Mouse (Mus musculus) limb, embryonic 13.5 days (tissue): ENCODE measurements around the gene Cyp2w1. TPM values are rescaled to one million over a fixed set of nuclear protein-coding genes. Genes with fewer than 3 reads are reported as not detected.

Experiments used
- ATAC-seq: fragments of 200-750 bp; cut with Nextera tagmentation; 2 replicates; pipeline ENCODE4 v1.8.0; 2017; ENCODE audit warnings: low read depth, moderate number of reproducible peaks, moderate TSS enrichment; ENCODE audit not compliant: low FRiP score
- H3K27ac ChIP-seq: fragments of 300-500 bp; sonication (generic); 2 replicates; pipeline ENCODE4 v1.5.1; 2015; ENCODE audit warnings: inconsistent platforms, mild to moderate bottlenecking, moderate library complexity
- H3K27me3 ChIP-seq: fragments of 300-500 bp; sonication (generic); 2 replicates; pipeline ENCODE4 v1.6.1; 2015; ENCODE audit warnings: mild to moderate bottlenecking, inconsistent platforms
- H3K36me3 ChIP-seq: fragments of 300-500 bp; sonication (generic); 2 replicates; pipeline ENCODE4 v1.6.1; 2015; ENCODE audit warnings: inconsistent platforms, mild to moderate bottlenecking, moderate library complexity
- H3K4me1 ChIP-seq: fragments of 300-500 bp; sonication (generic); 2 replicates; pipeline ENCODE4 v1.6.1; 2015; ENCODE audit warnings: inconsistent platforms
- H3K4me2 ChIP-seq: fragments of 300-500 bp; sonication (generic); replicated peaks from 2 replicates; pipeline ENCODE4 v1.6.1; 2015; ENCODE audit warnings: inconsistent platforms, mild to moderate bottlenecking, moderate library complexity
- H3K4me3 ChIP-seq: fragments of 300-500 bp; sonication (generic); 2 replicates; pipeline ENCODE4 v1.5.1; 2015; ENCODE audit warnings: moderate library complexity, mild to moderate bottlenecking, inconsistent platforms
- H3K9ac ChIP-seq: fragments of 300-500 bp; sonication (generic); 2 replicates; pipeline ENCODE4 v1.6.1; 2015; ENCODE audit warnings: mild to moderate bottlenecking, inconsistent platforms
- H3K9me3 ChIP-seq: fragments of 300-500 bp; sonication (generic); 2 replicates; pipeline ENCODE4 v1.6.1; 2016; ENCODE audit warnings: inconsistent platforms
- WGBS: fragments of 180-500 bp; shearing (Covaris S2); methylation state at CpG from one replicate; pipeline ENCODE4 v1.1.7; 2015; 5-methylcytosine and 5-hydroxymethylcytosine counted together
- polyA plus RNA-seq: library from polyadenylated mRNA; unstranded; fragments of >200 nt; fragmentation: Nextera tagmentation; extraction: Ambion mirVana; gene quantifications from 2 replicates; pipeline ENCODE4 v1.2.1, GENCODE M21; 2015

The Cyp2w1 gene
- polyA plus RNA-seq, 1 experiment from 2014 or later: 4.5 TPM

DNA sequence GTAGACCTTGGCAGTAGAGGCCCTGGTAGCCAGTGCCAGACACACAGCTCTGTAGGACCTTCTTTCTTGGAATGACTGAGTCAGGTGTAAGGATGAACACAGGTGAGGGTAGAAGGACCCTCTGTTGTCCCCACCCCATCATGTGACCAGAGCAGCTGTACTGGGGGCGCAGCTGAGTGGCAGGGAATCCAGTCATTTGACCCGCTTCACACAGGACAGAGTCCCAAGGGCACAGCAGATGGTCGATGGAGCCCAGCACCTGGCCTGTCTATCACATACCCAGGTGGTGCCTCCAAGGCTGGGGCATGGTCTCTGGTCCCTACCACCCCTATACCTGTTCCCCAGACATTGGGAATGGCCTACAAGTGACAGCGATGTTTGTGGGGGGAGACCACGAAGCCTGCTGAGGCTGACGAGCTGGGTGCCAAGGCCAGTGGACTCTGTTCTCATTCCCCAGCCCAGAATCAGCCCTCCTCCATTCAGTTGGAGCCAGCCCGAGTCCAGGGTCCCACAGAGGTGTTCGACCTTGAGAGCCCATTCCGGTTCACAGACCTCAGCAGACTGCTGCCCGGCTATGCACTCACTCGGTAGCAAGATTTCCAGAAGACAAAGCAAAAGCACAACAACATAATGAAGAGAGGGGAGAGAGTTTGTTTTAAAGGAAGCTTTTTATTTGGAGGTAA lies 16.4 kb downstream of the Cyp2w1 start:
- Histone ChIP-seq H3K4me2 (no peak overlapping the region), H3K27me3 (no peaks in the 10 kb centered on the region), H3K9ac (no peak overlapping the region), H3K27ac (no peak overlapping the region), H3K4me1 (peaks cover 38% of the 10 kb centered on the region), H3K9me3 (no peaks in the 10 kb centered on the region), H3K36me3 (no peaks in the 10 kb centered on the region), H3K4me3 (no peak overlapping the region)
- WGBS: 84% methylated on average over 11 of the region's 11 CpGs
- ATAC-seq: no peak

GRCm38 (mm10) chr5:139370336-139370735 lies 17.9 kb downstream of the Cyp2w1 start:
- Histone ChIP-seq H3K4me1 (peaks cover 26% of the 10 kb centered on the region), H3K27ac (no peak overlapping the region), H3K4me2 (peak overlapping the region; percentile 78; the same call in 1 of the 2 replicates), H3K9ac (peak overlapping the region; percentile 94), H3K36me3 (no peaks in the 10 kb centered on the region), H3K27me3 (no peaks in the 10 kb centered on the region), H3K4me3 (peak overlapping the region; percentile 71; the same call in 1 of the 2 replicates), H3K9me3 (no peaks in the 10 kb centered on the region)
- WGBS: 82% methylated on average over 6 of the region's 6 CpGs
- ATAC-seq: no peak

DNA sequence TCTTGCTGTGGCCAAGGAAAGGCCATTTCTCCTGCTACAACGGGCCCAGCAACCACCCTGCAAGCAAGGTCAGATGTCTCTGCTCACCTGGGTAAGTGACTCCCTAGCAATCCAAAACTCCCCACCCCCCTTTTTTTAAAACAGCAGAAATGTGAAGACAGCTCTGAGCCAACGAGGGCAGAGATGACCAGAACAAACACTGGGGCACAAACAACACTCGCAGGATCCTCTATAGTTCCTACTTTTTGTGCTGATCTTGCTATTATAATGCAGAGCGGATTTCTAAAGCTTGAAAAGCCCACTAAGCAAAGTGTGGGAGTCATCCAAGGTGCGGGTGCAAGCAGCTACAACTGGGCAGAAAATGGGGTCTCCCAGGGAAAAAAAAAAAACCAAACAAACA lies 18.7 kb downstream of the Cyp2w1 start:
- WGBS: 65% methylated on average over 5 of the region's 5 CpGs
- peak overlapping the region; percentile 78 for H3K4me2 ChIP-seq
- no peaks in the 10 kb centered on the region for H3K36me3 ChIP-seq
- H3K9me3 ChIP-seq: no peaks in the 10 kb centered on the region
- no peaks in the 10 kb centered on the region for H3K27me3 ChIP-seq
- H3K4me1 ChIP-seq: peaks cover 25% of the 10 kb centered on the region
- peak overlapping the region; percentile 84; the same call in 1 of the 2 replicates for H3K27ac ChIP-seq
- H3K9ac ChIP-seq: peak overlapping the region; percentile 94
- H3K4me3 ChIP-seq: peak overlapping the region; percentile 71
- ATAC-seq: no peak

DNA sequence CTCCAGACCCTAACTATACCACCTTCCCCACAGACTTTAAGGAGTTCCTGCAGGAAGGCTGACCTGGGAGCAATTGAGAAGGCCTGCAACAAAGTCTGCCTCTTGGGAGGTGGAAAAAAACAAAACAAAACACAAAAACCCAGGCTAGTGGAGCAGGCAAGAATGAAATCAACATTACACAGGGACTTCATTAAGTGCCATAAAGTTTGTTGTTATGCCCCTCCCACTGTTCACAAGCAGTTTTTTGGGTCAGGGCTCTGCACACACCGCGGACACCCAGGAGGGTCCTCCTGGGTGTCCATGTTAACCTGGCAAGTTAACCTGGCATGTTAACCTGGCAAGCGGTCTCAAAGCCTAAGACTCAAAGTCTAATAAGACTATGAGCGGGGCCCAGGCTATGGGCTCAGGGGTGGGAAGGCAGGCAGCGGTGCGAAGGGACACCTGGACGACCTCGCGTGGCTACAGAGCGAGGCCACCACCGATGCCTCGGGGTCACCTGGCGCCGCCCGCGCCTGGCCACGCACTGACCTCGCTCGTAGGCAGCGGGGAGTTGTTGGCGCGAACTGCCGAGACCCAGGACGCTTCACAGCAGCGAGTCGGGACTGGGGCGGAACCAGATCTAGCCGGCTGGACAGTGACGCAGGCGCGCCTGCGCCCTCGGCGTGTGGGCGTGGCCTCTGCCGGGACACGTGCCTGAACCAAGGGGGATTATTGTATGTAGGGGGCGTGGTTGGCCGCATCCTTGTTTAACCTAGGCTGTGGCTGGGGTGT lies 19.4 kb downstream of the Cyp2w1 start:
- H3K4me2 ChIP-seq: peak overlapping the region; percentile 78
- no peaks in the 10 kb centered on the region for H3K36me3 ChIP-seq
- peak; percentile 95 for ATAC-seq
- peak overlapping the region; percentile 84 for H3K27ac ChIP-seq
- whole genome bisulfite sequencing: 1% methylated on average over 39 of the region's 39 CpGs
- H3K9ac ChIP-seq: peak overlapping the region; percentile 94
- peak overlapping the region; percentile 71 for H3K4me3 ChIP-seq
- H3K9me3 ChIP-seq: no peaks in the 10 kb centered on the region
- H3K27me3 ChIP-seq: no peaks in the 10 kb centered on the region
- H3K4me1 ChIP-seq: peaks cover 25% of the 10 kb centered on the region

DNA sequence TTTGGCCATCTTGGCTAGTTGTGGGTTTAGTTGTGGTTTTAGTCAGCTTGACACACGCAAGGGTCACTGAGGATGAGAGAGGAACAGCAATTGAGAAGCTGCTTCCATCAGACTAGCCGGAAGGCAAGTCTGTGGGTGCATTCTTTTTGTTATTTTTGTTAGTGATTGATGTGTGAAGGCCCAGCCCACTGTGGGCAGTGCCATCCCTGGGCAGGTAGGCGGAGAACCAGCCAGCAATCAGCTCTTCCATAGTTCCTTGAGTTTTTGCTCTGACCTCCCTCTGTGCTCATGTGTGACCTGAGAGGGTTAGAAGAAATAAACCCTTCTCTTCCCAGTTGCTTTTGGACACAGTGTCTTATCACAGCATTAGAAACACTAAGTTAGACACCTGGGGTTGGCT lies 20.7 kb downstream of the Cyp2w1 start:
- WGBS: 85% methylated on average over 3 of the region's 3 CpGs
- no peak overlapping the region for H3K4me3 ChIP-seq
- peaks cover 37% of the 10 kb centered on the region for H3K4me1 ChIP-seq
- H3K27ac ChIP-seq: no peak overlapping the region
- no peak overlapping the region for H3K9ac ChIP-seq
- H3K4me2 ChIP-seq: no peak overlapping the region
- no peak for ATAC-seq
- H3K9me3 ChIP-seq: no peaks in the 10 kb centered on the region
- H3K27me3 ChIP-seq: no peaks in the 10 kb centered on the region
- H3K36me3 ChIP-seq: no peaks in the 10 kb centered on the region

GRCm38 (mm10) chr5:139373889-139374444 lies 21.6 kb downstream of the Cyp2w1 start:
- WGBS: 81% methylated on average over 6 of the region's 6 CpGs
- Histone ChIP-seq H3K4me3 (no peak overlapping the region), H3K36me3 (no peaks in the 10 kb centered on the region)

GRCm38 (mm10) chr5:139374841-139375240 lies 22.4 kb downstream of the Cyp2w1 start:
- no peaks in the 10 kb centered on the region for H3K36me3 ChIP-seq
- no peak overlapping the region for H3K9ac ChIP-seq
- 70% methylated on average over 2 of the region's 2 CpGs for WGBS
- no peak overlapping the region for H3K4me3 ChIP-seq
- H3K27me3 ChIP-seq: no peaks in the 10 kb centered on the region
- peaks cover 46% of the 10 kb centered on the region for H3K4me1 ChIP-seq
- H3K27ac ChIP-seq: no peak overlapping the region
- H3K4me2 ChIP-seq: no peak overlapping the region
- no peak for ATAC-seq
- H3K9me3 ChIP-seq: no peaks in the 10 kb centered on the region

More at GRCm38 (mm10) chr5:139373889-139374444, 21.6 kb downstream of the Cyp2w1 start:
- Histone ChIP-seq H3K4me1 (peaks cover 41% of the 10 kb centered on the region), H3K9me3 (no peaks in the 10 kb centered on the region), H3K27me3 (no peaks in the 10 kb centered on the region), H3K4me2 (no peak overlapping the region), H3K27ac (no peak overlapping the region), H3K9ac (no peak overlapping the region)
- no peak for ATAC-seq

DNA sequence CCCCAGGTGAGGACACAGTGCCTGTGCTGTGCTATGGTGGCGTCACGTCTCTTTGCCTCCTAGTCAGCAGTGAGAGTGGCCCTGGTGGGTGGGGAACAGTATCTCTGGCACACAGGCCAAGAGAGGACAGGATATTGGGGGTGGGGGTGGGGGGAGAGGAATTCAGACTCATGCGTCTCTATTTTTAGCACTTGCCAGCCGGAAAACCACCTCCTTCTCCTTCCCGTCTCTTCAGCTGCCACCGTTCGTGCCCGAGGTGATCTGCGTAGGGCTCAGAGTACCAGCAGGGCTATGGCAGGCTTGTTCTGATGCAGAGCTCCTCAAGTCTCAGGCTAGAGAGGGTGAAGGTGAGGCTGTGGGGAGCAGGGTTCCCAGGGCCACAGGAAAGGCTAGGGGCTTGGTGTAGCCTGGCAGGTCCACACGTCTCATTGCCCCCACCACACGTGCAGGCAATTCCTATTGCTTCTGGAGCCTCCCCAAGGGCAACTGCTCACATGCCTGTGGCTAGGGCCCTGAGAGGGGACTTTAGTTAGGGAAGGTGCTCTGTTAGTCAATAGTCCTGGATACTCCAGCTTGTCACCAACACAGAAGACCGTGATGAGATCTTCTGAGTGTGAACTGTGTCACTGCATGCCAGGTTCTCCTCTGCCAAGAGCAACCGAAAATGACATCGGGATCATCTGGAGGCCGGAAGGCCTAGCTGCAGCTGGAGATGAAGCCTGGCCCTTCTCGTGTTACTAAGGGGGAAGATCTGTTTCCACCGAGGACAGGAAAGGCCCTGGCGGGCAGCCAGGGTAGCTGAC lies 25.3 kb downstream of the Cyp2w1 start, which contains the start of gene Gpr146:
TSS of gene Gpr146 (plus strand) at position 230 of the 803 bp plus-strand sequence.
- Histone ChIP-seq H3K9ac (0 out of 2 replicates have a peak within 1 kb of the TSS, but pooled peaks have one; percentile 39), H3K4me1 (peaks cover 43% of the 10 kb centered on the region), H3K9me3 (no peaks in the 10 kb centered on the region), H3K4me2 (no peak within 1 kb of the TSS), H3K27me3 (no peaks in the 10 kb centered on the region), H3K36me3 (no peaks in the 10 kb centered on the region), H3K27ac (peak within 1 kb of the TSS; percentile 55; the same call in 1 of the 2 replicates), H3K4me3 (no peak within 1 kb of the TSS)
- WGBS: 64% methylated on average over 18 of the region's 18 CpGs
- no peak for ATAC-seq

GRCm38 (mm10) chr5:139378271-139378556 lies 25.8 kb downstream of the Cyp2w1 start:
- Histone ChIP-seq H3K9ac (no peak overlapping the region), H3K27ac (no peak overlapping the region), H3K4me1 (peaks cover 42% of the 10 kb centered on the region), H3K27me3 (no peaks in the 10 kb centered on the region), H3K9me3 (no peaks in the 10 kb centered on the region), H3K4me3 (no peak overlapping the region), H3K4me2 (no peak overlapping the region), H3K36me3 (no peaks in the 10 kb centered on the region)
- WGBS: 87% methylated on average over 7 of the region's 7 CpGs
- no peak for ATAC-seq

DNA sequence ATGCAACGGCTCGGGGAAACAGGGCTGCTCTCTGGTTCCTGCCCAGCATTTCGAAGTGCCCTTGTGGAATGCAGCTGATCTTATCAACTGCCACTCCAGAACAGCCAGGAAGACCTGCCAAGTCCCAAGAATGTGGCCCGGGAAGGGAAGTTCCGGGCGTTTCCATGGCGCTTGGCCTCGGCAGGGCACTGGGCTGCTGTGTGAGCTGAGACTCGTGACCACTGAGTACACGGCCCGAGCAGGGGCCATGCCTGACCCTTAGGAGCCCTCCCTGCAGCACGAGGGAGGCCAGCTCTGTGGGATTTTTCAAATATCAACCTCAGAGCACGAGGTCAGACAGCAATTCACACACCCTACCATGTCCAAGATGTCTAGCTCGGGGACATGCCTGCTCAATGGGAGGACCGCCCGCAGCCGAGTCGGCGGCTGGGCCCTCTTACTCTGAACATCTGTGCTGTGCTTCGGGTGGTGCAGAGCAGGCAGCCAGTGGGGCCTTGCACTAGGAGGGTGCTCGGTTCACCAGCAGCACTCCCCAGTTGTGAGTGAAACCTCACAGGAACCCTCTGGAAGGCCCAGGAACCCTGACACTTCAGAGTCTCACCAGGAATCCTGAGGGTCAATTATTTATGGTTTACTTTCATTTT lies 26.7 kb downstream of the Cyp2w1 start:
- Histone ChIP-seq H3K9ac (no peak overlapping the region), H3K36me3 (no peaks in the 10 kb centered on the region), H3K4me3 (no peak overlapping the region), H3K4me2 (peak overlapping the region; percentile 92; the same call in 1 of the 2 replicates), H3K9me3 (no peaks in the 10 kb centered on the region), H3K4me1 (peaks cover 42% of the 10 kb centered on the region), H3K27ac (peak overlapping the region; percentile 52; the same call in 1 of the 2 replicates), H3K27me3 (no peaks in the 10 kb centered on the region)
- no peak for ATAC-seq
- 49% methylated on average over 21 of the region's 21 CpGs for WGBS

DNA sequence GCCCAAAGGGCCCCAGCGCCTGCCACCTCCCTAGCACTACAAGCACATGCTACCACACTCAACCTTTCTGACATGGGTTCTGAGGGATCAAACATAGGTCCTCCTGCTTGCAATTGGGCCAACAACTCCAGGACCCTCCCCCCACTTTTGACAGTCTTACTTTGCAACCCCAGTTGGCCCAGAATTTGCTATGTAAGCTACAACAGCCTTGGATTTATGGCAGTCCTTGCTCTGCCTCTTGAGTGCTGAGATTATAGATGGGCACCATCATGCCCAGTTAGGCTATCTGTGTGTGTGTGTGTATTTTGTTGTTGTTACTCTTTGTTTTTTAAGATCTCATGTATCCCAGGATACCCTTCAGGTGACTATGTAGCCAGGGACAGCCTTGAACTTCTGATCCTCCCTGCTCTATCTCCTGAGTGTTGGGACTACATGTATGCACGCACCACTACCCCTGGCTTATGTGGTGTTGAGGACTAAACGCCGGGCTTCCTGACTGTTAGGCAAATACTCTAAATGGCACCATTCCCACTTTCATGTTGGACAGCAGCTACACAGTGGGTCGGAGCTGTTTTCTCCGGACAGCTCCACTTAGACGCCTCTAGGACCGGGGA lies 27.5 kb downstream of the Cyp2w1 start:
- Histone ChIP-seq H3K9ac (peak overlapping the region; percentile 72; the same call in 1 of the 2 replicates), H3K9me3 (no peaks in the 10 kb centered on the region), H3K4me2 (peak overlapping the region; percentile 92), H3K4me1 (peaks cover 42% of the 10 kb centered on the region), H3K27ac (no peak overlapping the region), H3K27me3 (no peaks in the 10 kb centered on the region), H3K4me3 (peak overlapping the region; percentile 66), H3K36me3 (no peaks in the 10 kb centered on the region)
- ATAC-seq: no peak
- 27% methylated on average over 8 of the region's 8 CpGs for WGBS
